Mouse (Mus musculus) embryo, embryonic 11.5 days (tissue): ENCODE measurements around the gene Itga3.

ENCODE experiments used
- DNase-seq: peaks from one replicate; pipeline ENCODE4 v3.0.0-alpha.2; 2012; ENCODE audit warnings: low read depth, low spot score

Itga3 gene

DNA sequence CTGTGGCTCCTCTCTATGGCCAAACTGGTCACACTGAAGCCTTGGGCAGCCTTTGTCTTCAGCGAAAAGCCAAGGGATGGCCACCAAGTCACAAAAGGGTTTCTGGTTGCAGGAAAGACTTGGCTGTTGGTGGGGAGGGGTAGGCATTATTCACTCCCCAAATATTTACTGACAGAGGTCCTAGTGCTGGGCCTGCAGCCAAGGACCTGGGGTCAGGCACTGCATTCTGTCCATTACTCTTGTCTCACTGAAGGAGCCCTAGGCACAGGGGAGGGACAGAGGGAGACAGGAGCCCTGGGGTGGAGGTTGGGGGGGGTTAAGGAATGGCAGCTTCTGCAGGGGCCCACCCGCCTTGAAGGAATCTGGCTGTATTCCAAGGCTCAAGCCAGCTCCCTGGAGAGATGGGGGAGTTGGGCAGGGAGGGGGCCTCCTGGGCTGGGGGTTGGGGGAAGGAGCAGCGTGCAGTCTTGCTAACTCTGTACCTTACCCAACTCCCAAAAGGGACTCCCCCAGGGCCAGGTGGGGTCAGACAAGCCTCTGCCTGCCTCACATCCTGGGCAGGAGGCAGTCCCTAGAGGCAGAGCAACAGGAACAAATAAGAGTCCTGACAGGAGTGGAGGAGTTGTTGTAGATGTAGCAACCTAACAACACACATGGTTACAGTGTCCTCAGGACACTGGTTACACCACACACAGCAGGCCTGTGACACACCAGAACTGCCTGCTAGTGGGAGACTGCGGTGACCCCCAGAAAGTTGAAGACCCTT lies 20.2 kb upstream of the Itga3 start:
- no peak for DNase-seq

DNA sequence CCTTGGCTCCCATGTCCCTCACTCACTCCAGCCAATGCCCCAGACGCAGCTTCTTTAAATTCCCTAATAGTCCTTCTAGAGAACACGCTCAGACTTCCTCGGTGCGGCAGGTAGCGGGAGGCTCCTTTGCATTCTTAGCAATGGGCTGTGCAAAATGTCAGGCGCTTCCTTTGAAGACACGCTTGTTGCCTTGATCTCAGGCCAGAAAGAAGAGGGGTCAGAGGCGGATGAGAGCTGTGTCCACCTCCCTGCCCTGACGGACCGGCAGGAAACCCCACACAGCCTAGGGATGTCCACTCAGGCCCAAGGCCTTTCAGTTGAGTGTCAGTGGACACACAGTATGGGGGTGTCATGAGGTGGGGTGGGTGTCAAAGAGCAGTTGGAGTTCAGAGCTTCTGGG lies 19.0 kb upstream of the Itga3 start:
- no peak for DNase-seq

DNA sequence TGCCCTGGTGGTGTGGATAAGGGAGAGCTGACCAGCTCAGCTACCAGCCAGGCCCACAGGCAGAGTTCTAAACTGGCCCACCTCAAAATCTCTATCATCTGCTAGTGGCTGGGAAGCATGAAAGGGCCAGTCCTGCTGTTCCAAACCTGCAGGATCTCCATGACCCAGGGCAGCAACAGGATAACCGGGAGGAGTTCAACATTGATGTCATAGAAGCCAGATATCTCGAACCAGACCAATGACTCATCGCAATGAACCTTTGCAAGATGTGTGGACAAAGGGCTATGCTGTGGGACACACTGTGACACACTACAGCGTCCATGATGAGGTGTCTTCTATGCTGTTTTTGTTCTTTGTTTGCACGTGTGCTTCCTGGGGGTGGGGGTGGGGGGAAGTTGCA lies 16.5 kb upstream of the Itga3 start:
- DNase-seq = no peak

DNA sequence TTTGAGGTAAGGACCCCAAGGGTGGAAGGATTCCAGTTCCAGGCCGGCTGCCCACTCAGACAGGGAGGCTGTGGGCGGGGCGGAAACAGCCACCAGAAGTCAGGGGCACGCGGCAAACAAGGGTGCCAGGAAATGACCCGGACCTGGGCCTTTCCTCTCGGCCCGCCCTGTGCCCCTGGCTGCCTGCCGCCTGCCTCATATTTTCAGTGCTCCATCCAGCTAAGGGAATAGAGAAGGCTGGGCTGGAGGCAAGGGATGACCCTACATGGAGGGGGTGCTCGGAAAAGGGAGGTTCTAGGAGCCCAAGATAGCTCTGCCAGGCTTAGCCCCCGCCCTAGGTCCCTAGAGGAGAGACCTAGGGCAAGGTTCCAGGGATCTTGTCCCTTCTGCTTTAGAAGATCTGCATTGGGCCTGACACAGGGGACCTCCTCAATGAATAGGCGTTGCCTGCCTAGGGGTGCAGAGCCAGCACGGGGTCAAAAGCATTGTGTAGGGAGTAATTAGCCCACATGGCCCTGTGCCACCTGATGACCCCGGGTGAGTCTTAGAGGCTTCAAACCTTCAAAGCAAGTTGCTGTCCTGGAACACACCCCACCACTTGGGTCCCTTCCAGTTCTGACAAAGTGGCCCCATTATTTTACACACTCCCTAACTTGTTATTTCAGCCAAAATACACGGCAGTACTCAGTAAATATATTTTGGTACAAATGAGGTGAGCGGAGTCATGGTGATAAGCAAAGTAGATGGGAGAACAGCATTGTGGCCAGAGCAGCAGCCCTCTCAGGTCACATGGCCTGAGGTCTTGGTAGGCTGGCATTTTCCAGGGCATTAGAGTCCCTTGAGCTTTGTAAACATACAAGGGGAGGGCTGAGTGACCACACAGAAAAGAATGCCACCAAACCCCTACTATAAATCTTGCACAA lies 12.5 kb upstream of the Itga3 start:
- no peak for DNase-seq

DNA sequence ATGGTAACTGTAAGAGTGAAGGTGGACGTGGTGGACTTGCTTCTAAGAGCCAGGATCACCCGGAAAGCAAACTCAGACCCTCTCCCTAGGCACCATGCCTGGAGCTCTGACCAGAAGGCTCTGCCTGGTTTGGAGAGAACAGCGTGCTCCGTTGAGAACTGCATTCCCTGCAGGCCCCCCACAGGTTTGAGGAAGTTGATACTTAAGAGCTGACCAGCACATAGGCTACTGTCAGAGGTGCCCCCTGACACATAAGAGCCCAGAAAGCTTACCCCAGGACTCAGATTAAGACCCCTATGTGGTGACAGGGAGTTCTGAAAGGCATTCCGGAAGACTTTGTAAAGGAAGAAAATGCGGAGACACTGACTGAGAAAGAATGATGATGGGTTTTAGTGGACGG lies 11.7 kb upstream of the Itga3 start:
- DNase-seq = no peak

DNA sequence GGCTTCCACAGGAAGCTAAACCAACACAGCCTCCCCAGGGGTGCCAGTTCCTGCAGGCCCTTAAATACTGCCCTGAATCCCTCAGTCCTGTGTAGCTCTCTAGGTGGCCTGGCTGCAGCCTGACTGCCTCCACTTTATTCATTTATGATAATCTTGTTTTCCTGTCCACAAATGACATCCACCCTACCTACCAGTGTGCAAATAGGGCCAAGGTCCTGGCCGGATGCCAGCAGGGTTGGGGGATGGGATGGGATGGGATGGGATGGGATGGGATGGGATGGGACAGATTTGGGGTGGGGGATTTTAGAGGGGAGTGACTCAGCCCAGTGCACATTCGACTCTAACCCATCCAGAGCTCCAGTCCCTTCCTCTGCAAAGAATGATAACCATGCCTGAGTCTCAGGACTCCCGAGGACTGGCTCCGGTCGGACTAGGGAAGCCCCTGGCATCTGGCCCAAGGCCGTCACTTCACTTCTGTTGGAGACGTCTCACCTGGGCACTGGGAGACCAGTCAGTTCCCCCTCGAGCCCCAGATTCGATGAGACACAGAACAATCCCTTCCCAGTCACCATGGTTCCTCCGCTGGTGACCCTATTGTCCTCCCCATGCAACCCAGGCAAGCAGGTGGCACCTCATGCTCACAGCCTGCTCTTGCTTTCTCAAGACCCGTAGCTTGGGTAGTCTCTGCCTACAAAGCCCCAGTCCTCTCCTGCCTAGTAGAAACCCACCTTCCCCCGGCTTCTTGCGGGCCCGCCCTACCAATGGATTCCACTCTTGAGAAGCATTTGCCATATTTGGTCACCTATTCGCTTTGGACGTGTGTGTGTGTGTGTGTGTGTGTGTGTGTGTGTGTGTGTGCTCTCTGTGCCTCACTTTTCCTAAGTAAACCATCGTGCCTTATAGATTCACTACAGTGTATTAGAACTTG lies 11.0 kb upstream of the Itga3 start:
- no peak for DNase-seq

DNA sequence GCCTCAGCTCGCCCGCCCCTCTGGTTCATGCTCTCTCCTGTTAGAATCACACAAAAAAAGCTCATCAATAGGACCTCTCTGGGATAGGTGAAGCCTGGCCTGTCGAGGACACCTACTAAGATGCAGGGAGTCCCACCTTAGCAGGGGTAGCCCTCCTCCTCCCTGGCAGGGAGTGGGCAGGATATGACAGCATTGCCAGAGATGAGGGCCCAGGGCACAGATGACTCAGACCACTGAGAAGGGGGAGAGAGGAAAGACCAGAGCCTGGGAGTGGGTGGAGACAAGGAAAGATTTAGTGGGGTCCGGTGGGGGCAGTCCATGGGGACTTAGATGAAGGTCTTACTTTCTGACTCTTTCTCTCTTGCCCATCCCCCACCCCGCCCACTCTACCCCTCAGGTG lies 9.6 kb upstream of the Itga3 start:
- no peak for DNase-seq

DNA sequence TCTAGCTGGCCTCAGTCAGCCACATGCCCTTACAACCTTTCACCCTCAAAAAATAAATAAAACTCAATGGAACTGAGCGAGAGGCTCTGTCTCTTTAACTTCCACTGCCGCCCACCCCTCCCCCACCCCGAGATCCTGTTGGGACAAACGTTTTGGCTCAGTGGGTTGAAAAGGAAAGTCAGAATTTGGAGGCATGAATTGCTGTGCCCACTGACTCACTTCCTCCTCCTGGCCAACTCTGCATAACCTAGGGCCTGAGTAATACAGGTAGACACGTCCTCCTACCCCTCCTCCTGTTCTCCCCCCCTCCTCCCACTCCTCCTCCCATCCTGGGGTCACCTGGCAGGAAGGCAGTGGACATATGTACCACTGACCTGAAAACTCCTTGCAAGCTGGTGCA lies 9.1 kb upstream of the Itga3 start:
- DNase-seq = no peak

DNA sequence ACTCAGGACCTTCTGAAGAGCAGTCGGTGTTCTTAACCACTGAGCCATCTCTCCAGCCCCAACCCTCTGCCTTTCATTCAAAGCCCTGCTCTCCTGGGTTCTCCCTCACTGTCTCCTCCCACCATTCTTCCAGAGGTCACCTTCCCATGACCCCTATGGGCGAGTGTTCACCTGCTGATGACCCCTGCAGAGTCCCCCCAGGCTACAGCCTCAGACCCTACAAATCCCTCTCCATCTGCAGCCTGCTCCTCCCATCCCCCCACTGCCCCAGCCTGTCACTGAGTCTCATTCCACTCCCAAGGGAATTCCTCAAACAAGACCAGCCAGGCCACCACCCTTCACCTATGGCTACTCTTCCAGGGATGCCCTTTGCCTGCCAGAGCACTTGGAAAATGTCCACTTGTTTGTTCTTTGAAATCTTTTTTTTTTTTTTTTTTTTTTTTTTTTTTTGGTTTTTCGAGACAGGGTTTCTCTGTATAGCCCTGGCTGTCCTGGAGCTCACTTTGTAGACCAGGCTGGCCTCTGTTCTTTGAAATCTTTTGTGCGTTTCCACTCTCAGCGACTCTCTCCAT lies 8.3 kb upstream of the Itga3 start:
- DNase-seq = no peak

DNA sequence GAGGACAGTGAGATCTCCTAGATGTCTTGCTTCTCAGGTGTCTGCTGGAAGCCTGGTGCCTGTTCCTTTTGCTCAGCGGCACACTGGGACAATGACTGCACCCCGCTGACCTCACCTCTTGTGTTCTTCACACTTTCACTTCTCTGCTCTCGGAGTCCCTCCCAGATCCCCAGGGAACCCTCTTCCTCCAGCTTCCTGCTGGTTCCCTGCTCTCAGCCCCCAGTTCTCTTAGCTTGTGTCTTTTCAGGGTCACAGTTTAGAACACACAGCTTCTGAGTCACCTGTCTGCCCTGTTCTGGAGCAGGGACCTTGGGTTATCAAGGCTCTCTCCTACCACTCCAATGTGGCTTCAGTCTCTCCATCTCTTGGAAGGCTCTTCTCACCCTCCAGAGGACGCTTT lies 7.6 kb upstream of the Itga3 start:
- DNase-seq = no peak

DNA sequence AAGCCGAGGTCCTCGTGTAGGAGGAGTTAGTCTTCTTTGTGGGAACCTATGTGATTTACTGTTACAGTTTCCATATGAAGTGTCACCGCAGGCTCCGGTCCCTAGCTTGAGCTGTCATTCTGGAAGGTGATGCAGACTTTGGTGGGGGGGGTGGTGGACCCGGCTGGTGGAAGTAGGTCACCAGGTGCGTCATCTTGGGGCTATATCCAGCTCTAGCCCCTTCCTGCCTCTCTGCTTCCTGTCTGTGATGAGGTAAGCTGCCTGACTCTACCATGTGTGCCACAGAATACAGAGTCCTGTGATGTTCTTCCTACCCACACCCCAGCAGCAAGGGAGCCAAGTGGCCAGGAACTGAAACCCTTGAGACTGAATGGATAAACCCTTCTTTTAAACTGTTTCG lies 6.3 kb upstream of the Itga3 start:
- no peak for DNase-seq

DNA sequence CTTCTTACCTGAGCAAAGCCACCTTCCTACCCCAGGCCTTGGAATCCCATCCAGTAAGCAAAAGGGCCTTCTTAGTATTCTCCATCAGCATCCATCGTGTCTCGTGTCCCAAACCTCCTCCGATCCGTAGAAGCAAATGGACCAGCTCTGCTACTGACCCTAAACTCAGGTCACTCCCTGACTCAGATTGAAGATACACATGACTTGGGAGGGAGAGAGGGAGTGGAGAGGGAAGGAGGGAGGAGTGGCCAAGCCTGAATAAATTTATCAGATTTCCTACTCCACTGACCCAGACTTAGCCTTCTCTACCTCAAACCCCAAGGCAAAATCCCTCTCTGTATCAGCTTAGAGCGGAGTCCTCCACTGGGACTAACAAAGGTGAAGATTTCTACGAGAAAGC lies 4.2 kb upstream of the Itga3 start:
- DNase-seq = no peak

DNA sequence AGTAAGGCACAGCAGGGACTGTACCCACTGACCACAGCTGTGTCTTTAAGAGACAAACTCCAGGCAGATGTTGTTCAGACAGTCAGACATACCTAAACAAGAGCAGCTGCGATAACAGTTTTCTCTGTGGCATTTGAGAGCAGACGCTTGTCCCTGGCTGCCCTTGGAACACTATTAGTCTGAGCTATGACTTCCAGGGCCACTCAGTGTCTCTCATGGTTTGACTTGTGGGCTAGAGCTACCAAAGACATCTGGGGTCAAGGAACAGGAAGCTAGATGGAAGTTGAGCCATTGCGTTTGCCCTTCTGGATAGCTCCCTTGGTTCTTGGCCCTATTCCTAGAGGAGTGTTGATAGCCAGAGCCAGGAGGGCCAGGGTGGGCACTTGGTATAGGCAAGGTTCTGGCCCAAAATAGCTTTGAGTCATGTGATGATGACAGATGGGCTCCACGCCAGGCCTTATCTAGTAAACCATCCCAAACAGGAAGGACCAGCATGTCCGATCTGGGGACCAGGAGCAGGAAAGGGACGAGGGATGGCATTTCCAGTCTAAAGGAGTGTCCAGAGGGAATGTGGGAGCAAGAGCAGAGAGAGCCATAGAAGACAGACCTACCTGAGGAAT lies 2.8 kb upstream of the Itga3 start:
- DNase-seq = no peak

DNA sequence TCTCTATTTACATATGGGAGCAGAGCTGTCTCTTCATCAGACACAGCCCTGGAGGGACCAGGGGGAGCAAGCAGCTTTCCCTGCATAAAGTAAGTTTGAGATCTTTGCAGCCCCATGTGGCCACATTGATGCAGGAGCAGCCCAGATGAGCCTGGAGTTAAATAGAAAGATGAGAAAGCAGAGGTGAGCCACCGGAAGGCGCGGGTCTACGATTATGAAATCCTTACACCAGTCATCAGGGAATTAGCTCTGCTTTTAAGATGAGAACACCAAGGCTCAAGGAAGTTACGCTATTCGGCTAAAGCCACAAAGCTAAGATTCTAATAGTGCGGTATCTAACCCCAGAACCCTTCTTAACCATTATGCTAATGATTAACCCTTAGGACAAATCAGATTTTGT lies 1.4 kb upstream of the Itga3 start:
- no peak for DNase-seq

DNA sequence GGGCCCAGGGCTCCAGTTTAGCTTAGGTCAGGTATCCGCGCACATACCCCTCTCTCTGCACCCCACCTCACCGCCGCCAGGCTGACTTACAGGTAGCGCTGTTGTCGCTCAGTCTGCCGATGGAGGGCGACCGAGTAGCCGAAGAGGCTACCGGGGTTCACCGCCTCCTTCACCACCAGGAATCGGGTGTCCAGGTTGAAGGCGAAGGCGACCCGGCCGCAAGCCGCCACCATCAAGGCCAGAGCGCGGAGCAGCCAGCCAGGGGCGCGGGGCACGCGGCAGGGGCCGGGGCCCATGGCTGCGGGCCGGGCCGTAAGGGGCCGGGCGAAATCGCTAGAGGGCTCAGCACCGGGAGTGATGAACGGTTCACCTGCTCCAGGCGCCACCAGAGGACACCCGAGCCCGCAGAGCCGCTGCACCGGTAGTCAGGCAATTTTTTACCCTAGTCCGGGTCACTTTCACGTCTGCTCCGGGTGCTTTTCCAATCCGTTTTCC lies 513 bp downstream of the Itga3 start:
- no peak for DNase-seq

DNA sequence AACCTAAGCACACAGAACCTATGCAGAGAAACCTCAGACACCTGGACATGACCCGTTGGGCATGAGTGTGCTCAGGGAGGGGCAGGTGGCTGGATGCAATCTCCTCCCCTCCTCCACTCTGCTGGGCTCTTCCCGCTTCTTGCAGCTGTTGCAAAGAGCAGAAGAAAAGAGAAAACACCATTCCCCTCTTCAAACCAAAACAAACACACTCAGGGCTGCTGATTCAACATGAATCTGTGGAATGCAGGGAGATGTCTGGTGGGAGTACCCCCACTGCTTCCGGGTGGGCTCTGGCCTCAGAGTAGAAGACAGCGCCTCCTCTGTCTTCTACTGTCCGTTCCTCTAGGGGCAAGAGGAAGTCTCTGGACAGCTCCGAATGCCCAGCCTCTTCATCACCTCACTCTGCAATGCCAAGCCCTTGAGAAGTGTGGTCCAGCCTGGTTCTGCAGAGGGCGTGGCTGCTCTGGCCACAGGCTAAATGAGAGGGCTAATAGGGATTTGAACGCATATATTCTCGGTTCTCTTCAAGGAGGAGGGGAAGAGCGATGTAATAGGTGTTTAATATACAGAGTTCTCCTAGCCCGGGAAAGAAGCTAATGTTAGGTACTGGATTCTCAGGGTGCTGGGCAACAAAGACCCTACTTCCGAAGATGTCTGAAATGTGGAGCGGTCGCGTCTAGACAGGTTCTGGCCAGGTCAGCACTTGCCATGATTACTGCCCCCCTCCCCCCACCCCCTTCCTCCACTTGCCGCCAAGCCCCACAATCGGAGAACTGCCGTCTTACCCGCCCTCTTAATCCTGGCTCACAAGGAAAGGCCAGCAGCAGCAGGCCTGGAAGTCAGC lies 1.2 kb downstream of the Itga3 start:
- DNase-seq = no peak

DNA sequence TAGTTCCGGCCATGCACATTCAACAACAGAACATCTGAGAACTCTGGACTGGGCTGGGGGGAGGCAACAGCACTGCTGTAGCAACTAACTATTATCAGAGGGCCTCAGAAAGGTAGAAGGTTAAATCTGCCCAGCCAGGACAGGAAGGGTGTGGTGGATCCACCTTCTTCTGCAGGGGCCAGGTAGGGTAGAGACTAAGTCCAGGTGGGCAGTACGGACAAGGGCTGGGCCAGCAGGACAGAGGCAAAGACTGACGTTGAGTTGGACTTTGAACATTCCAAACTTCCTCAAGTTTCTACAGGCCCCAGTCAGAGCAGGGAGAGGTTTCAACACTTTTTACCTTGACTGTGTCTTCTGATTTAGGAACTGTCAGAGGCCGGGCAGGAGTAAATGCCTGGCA lies 1.9 kb downstream of the Itga3 start:
- DNase-seq = no peak

DNA sequence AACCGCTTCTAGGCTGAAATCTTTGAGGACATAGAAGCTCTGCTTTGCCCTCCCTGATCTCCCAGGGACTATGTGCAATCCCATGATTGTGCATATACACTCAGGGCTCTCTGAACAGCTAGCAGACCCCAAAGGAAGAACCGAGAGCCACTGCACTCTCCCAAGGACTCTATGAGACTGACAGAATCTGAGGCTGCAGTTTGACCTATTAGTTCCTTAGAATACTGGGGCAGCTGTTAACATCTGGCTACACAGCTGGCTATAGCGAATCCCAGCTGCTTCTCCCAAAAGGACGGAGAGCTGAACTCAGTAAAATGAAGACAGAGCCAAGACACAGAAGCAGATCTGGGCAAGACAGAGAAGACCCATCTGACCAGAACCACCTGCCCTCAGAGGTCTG lies 2.8 kb downstream of the Itga3 start:
- no peak for DNase-seq

DNA sequence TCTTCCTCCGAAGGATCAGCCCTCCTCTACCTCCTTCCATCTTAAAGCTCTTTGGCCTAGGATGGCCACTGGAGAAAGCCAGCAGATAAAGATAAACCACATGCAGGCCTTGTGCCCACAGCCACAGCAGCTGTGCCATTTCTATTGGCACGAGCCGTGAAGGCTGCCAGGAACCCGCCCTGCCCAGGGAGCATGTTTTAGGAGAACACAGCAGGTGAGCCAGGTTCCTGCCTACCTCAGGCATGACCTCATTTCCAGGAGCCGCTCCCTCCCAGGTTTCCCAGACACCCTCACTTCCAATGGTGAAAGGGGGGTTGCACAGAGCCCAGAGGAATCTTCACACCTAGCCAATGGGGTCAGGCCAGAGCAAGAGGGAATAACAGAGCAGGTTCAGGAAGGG lies 3.8 kb downstream of the Itga3 start:
- DNase-seq = no peak

DNA sequence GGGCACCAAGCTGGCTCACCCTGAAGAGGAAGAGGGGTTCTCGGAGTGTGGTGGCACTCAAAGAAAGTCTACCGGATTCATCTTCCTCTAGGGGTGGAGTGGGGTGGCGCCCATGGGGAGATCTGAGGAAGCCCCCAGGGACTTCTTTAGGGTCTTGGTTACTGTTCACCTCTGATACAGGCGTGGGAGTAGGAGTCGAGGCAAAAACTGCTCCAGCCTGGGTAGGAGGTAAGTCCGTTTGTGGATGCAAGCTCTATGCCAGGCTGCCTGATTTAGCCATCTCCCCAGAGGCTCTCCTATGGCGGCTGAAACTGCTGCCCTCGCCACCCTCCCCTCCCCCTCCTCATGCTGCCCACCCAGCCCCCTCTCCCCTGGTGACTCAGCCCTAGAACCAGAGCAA lies 4.5 kb downstream of the Itga3 start:
- no peak for DNase-seq
